Mouse (Mus musculus) splenic B cell, adult 2 months (primary cell): ENCODE measurements at regions not wholly inside any gene's neighbourhood (a gene's known extent, or its start where the extent isn't known, plus 50 kb on each side); places are given as distances from the start of the nearest gene placed in this dataset.

Source experiments
- DNase-seq: peaks from one replicate; pipeline ENCODE4 v3.0.0-alpha.2; 2011; ENCODE audit warnings: low read depth, low spot score
- H3K27me3 ChIP-seq: 2 replicates; pipeline ENCODE4 v1.6.1; 2012; ENCODE audit warnings: mild to moderate bottlenecking, low read length, moderate library complexity, mixed read lengths; ENCODE audit not compliant: control insufficient read depth, poor library complexity, insufficient read depth, severe bottlenecking
- H3K36me3 ChIP-seq: 2 replicates; pipeline ENCODE4 v1.6.1; 2012; ENCODE audit warnings: mild to moderate bottlenecking, low read length, moderate library complexity, mixed read lengths; ENCODE audit not compliant: control insufficient read depth, poor library complexity, insufficient read depth, severe bottlenecking

- Histone ChIP-seq H3K36me3 (no peaks in the 10 kb centered on the region), H3K27me3 (no peaks in the 10 kb centered on the region)
- DNase-seq: no peak
These were observed 3423.1 kb upstream of the Lrrc6 start for GRCm38 (mm10) chr15:69923833-69924232.

GRCm38 (mm10) chr15:69923280-69923679 is 3422.6 kb upstream of the Lrrc6 start:
- no peak for DNase-seq
- Histone ChIP-seq H3K27me3 (no peaks in the 10 kb centered on the region), H3K36me3 (no peaks in the 10 kb centered on the region)

GRCm38 (mm10) chr15:69922176-69922575 is 3421.5 kb upstream of the Lrrc6 start:
- Histone ChIP-seq H3K36me3 (no peaks in the 10 kb centered on the region), H3K27me3 (no peaks in the 10 kb centered on the region)
- peak; percentile 37 for DNase-seq

DNA sequence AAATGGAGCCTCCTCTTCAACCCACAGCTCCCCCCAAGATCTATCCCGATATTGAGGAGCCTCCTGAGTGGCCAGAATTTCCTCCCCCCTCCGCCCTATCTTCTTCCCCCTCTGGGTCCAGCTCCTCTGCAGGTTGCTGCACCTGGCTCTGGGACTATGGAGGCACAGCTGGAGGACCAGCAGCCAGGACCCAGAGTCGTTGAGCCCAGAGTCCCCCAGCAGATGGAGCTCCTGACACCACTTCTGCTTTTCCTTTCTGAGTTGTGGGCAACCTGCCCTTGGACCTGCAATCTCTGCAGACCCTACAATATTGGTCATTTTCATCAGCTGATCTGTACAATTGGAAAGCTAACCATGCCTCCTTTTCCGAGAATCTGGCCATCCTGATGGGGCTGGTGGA is 3385.1 kb upstream of the Lrrc6 start:
- no peak for DNase-seq
- Histone ChIP-seq H3K27me3 (no peaks in the 10 kb centered on the region), H3K36me3 (no peaks in the 10 kb centered on the region)

DNA sequence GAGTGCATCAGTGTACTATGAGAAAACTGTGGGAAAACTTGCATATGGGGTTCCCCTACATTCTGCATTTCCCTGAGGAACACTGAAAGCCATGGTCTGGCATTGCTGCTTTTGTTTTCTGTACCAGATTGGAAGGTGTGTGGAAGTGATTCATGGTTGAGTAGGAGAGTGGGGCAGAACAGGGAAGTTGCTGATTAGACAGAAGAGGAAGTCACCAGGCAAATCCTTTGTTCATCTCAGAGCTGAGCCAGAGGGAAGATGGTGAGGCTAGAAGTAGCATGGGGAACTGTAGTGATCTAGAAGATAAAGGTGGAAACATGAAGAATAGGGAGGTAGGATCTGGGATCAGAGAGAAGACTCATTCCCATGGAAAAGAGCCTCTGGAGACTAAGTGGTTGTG is 3377.8 kb upstream of the Lrrc6 start:
- no peaks in the 10 kb centered on the region for H3K27me3 ChIP-seq
- H3K36me3 ChIP-seq: no peaks in the 10 kb centered on the region
- DNase-seq: peak; percentile 4

DNA sequence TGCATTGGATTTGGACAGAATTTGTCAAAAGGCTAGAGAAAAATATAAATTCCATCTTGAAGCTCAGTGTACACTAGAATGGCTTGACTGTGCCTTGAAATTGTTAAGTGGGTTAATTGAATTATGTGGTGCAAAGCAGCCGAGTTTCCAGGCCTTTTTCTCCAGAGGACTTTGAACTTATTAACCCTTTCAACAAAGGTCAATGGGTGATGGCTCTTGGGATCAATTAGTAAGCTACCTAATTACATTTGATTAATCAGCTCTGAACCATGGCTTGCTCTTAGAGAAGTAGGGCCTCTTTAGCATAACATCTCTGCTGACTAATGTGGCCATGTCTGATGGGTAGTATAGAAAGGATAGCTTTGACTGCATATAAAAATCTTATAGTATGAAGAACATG is 3352.8 kb upstream of the Lrrc6 start:
- Histone ChIP-seq H3K27me3 (no peaks in the 10 kb centered on the region), H3K36me3 (no peaks in the 10 kb centered on the region)
- DNase-seq: no peak

DNA sequence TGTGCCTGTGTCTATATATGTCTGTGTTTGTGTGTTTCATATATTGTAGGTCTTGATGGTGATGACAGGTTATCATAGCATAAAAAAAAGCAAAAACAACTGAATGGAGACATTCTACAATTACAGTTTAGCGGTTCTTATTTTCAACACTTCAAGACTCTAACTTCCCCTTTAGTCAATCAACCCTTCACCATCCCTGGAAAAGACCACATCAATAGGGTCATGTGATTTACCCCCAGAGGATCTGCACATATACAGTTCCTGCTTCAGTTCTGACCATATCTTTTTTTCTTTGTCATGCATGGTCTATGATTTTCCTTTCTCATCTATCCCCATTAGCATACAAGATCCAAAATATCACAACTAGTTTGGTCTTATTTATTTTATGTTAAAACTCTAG is 3348.9 kb upstream of the Lrrc6 start:
- Histone ChIP-seq H3K36me3 (no peaks in the 10 kb centered on the region), H3K27me3 (no peaks in the 10 kb centered on the region)
- DNase-seq: peak; percentile 43
